Mouse (Mus musculus): ENCODE data around the gene Gm28539. TPM values are rescaled to one million over a fixed set of nuclear protein-coding genes. Genes with fewer than 3 reads are reported as not detected.
"Not testable (repeated sequence)": the region's sequence is repeated elsewhere in the genome, so short reads cannot be mapped to it uniquely, and the experiment has no call there.

Gm28539 gene
- polyA plus RNA-seq, 1 experiment from 2014 or later = not detected

DNA sequence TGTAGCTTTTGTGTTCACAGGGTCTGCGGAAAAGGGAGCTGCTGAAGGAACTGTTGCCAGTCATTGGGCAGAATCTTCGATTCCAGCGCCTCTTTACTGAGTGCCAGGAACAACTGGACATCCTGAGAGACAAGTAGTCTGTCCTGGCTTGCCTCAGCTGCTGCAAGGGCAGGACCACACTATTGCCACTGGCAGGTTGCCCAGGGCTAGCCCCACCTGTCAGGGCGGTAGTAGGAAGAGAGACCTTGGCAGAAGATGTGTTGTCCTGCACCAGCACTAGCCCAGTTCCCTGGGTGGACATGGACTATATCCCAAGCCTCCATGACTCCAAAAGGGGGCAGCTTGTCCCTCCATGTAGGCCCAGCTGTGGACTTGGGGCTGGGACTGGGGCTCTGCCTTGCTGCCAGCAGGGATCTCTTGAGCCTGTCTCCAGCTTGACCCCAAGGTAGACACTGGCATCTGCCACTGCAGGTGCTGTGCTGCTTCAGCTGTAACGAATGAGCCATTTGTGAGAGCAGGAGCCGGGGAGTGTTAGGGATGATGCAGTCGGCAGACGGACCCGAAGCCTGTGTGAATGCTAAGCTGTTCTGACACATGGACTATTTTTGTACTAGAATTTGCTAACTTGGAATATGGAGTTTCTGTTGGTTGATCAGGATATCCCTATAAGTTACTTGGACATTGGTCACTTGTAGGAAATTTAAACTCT is 133.2 kb downstream of the Gm28539 start:
- peaks cover 13 to 28% of the 10 kb centered on the region in 2 experiments for H3K4me1 ChIP-seq (ENCODE audit: control insufficient read depth in 2 of 2, insufficient read depth in 2 of 2, low read length in 2 of 2)
- no peaks in the 10 kb centered on the region for H3K27me3 ChIP-seq (ENCODE audit: control insufficient read depth, insufficient read depth, low read length)
- ATAC-seq (ENCODE audit: insufficient number of reproducible peaks, insufficient read depth, low FRiP score, low read depth) = no peak
- H3K4me3 ChIP-seq (ENCODE audit: control insufficient read depth in 1 of 2, insufficient read depth in 1 of 2, low read depth in 1 of 2, low read length in 2 of 2) = no peak overlapping the region
- H3K4me2 ChIP-seq (ENCODE audit: low read length) = no peak overlapping the region
- no peak overlapping the region for H3K9ac ChIP-seq (ENCODE audit: low read length)
- H3K36me3 ChIP-seq (ENCODE audit: control insufficient read depth, insufficient read depth, low read length) = peaks cover 43% of the 10 kb centered on the region
- no peaks in the 10 kb centered on the region for H3K9me3 ChIP-seq (ENCODE audit: control insufficient read depth, low read length)
- 59% methylated on average over 9 of the region's 9 CpGs for WGBS
- peak overlapping the region in 1 of 2 experiments; percentile 41; a peak in 2 of 4 replicates for H3K27ac ChIP-seq (replicated peaks in 1 of 2; ENCODE audit: control insufficient read depth in 1 of 2, insufficient read depth in 1 of 2, low read depth in 2 of 2, low read length in 2 of 2)

DNA sequence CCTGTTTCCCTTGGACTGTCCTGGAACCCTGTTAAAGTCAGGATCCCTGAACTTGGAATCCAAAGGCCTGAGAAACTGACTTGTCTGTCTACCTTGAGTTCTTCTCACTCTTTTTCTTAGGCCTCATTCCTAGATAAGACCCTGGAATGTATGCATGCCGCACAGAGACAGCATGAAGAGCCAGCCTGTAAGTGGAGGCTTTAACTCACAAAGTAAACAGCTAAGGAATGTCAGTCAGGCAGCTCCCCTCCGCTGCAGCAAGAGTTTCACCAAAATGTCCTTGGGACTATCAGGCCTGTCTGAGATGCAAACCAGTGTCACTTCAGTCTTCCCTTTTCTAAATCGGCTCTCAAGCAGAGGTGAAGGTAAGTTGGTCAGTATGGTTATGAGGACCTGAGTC is 134.5 kb downstream of the Gm28539 start:
- Histone ChIP-seq H3K4me2 (ENCODE audit: low read length) (no peak overlapping the region), H3K27me3 (ENCODE audit: control insufficient read depth, insufficient read depth, low read length) (no peaks in the 10 kb centered on the region), H3K9ac (ENCODE audit: low read length) (no peak overlapping the region), H3K4me3 (ENCODE audit: control insufficient read depth in 1 of 2, insufficient read depth in 1 of 2, low read depth in 1 of 2, low read length in 2 of 2) (no peak overlapping the region), H3K4me1 (ENCODE audit: control insufficient read depth in 2 of 2, insufficient read depth in 2 of 2, low read length in 2 of 2) (peaks cover 13 to 28% of the 10 kb centered on the region in 2 experiments), H3K9me3 (ENCODE audit: control insufficient read depth, low read length) (no peaks in the 10 kb centered on the region), H3K36me3 (ENCODE audit: control insufficient read depth, insufficient read depth, low read length) (peaks cover 37% of the 10 kb centered on the region), H3K27ac (replicated peaks in 1 of 2; ENCODE audit: control insufficient read depth in 1 of 2, insufficient read depth in 1 of 2, low read depth in 2 of 2, low read length in 2 of 2) (peak overlapping the region; percentile 69 to 73)
- WGBS = 9% methylated on average over 3 of the region's 3 CpGs
- ATAC-seq (ENCODE audit: insufficient number of reproducible peaks, insufficient read depth, low FRiP score, low read depth) = peak; percentile 26; the same call in 1 of the 2 replicates

DNA sequence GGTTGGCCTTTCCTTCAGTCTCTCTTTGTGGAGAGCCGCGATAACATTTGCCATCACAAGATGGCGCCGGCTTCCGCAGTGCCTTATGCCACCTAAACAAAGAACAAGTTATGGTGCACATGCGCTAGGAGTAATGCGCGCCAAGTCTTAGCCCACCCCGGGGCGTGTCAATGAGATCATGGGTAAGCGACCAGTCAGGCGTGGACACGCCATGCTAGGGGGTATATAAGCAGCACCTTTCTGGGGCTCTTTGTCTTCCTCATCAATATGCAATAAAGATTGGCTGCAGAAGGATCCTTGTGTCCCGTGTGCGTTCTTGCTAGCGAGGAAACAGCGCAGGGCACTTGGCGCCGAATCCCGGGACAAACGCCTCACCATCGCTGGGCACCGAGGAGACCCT is 139.3 kb downstream of the Gm28539 start:
- not testable (repeated sequence) for ATAC-seq (ENCODE audit: insufficient number of reproducible peaks, insufficient read depth, low FRiP score, low read depth); H3K27me3 ChIP-seq (ENCODE audit: control insufficient read depth, insufficient read depth, low read length); H3K9ac ChIP-seq (ENCODE audit: low read length); H3K9me3 ChIP-seq (ENCODE audit: control insufficient read depth, low read length); H3K4me2 ChIP-seq (ENCODE audit: low read length); H3K36me3 ChIP-seq (ENCODE audit: control insufficient read depth, insufficient read depth, low read length); H3K4me3 ChIP-seq (ENCODE audit: control insufficient read depth in 1 of 2, insufficient read depth in 1 of 2, low read depth in 1 of 2, low read length in 2 of 2); H3K27ac ChIP-seq (replicated peaks in 1 of 2; ENCODE audit: control insufficient read depth in 1 of 2, insufficient read depth in 1 of 2, low read depth in 2 of 2, low read length in 2 of 2)
- 85% methylated on average over 23 of the region's 23 CpGs for WGBS
- peaks cover 3 to 15% of the 10 kb centered on the region in 2 experiments; a peak in 2 of 4 replicates for H3K4me1 ChIP-seq (ENCODE audit: control insufficient read depth in 2 of 2, insufficient read depth in 2 of 2, low read length in 2 of 2)

DNA sequence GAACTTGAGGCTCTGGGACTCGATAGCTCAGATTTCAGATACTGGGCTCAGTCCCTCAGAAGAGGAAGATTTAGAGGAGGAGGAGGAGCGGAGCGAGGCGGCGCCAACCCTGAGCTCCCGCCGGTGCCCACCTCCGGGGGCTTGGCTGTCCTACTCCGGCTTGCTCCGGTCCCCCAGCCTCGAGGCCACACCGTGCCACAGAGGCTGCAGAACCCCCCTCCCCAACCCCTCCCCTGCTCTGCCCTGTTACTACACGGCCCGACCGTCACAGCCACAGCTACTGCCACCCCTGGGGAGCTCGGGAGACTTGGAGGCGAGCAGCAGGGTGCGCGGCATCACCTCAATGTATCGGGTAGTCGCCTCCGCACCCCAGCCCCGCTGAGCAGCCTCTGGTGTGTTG is 139.9 kb downstream of the Gm28539 start:
- Histone ChIP-seq H3K4me3 (ENCODE audit: control insufficient read depth in 1 of 2, insufficient read depth in 1 of 2, low read depth in 1 of 2, low read length in 2 of 2) (0 out of 4 replicates have a peak overlapping the region, but pooled peaks of 1 of the 2 experiments have one; percentile 9), H3K4me2 (ENCODE audit: low read length) (peak overlapping the region; percentile 38), H3K4me1 (ENCODE audit: control insufficient read depth in 2 of 2, insufficient read depth in 2 of 2, low read length in 2 of 2) (peaks cover 0 to 8% of the 10 kb centered on the region in 2 experiments; a peak in 1 of 4 replicates), H3K27me3 (ENCODE audit: control insufficient read depth, insufficient read depth, low read length) (no peaks in the 10 kb centered on the region), H3K9me3 (ENCODE audit: control insufficient read depth, low read length) (peaks cover 4% of the 10 kb centered on the region; the same call in 1 of the 2 replicates), H3K36me3 (ENCODE audit: control insufficient read depth, insufficient read depth, low read length) (0 out of 2 replicates have a peak, but pooled peaks cover 4% of the 10 kb centered on the region), H3K27ac (replicated peaks in 1 of 2; ENCODE audit: control insufficient read depth in 1 of 2, insufficient read depth in 1 of 2, low read depth in 2 of 2, low read length in 2 of 2) (no peak overlapping the region), H3K9ac (ENCODE audit: low read length) (no peak overlapping the region)
- WGBS = 73% methylated on average over 21 of the region's 23 CpGs
- no peak for ATAC-seq (ENCODE audit: insufficient number of reproducible peaks, insufficient read depth, low FRiP score, low read depth)

DNA sequence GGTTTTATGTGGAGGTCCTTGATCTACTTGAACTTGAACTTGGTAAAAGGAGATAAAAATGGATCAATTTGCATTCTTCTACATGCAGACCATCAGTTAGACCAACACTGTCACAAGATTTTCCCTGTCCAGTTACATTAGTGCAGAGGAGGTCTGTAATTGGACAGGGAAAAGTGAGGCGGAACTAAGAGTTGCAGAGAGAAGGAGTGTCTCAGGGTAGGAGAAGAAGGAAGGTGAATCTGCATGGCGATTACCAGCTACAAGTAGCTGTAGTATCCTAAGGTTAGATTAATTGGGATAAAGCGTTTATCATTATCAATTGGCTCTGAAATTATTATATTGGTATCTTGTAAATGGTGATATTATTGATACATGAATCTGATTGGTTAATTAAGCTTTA is 150.0 kb downstream of the Gm28539 start:
- Histone ChIP-seq H3K9me3 (ENCODE audit: control insufficient read depth, low read length) (no peaks in the 10 kb centered on the region), H3K4me3 (ENCODE audit: control insufficient read depth in 1 of 2, insufficient read depth in 1 of 2, low read depth in 1 of 2, low read length in 2 of 2) (no peak overlapping the region), H3K9ac (ENCODE audit: low read length) (no peak overlapping the region), H3K27ac (replicated peaks in 1 of 2; ENCODE audit: control insufficient read depth in 1 of 2, insufficient read depth in 1 of 2, low read depth in 2 of 2, low read length in 2 of 2) (no peak overlapping the region), H3K4me2 (ENCODE audit: low read length) (no peak overlapping the region), H3K27me3 (ENCODE audit: control insufficient read depth, insufficient read depth, low read length) (no peaks in the 10 kb centered on the region), H3K36me3 (ENCODE audit: control insufficient read depth, insufficient read depth, low read length) (no peaks in the 10 kb centered on the region), H3K4me1 (ENCODE audit: control insufficient read depth in 2 of 2, insufficient read depth in 2 of 2, low read length in 2 of 2) (no peaks in the 10 kb centered on the region)
- ATAC-seq (ENCODE audit: insufficient number of reproducible peaks, insufficient read depth, low FRiP score, low read depth) = no peak
- 83% methylated on average over 3 of the region's 3 CpGs for WGBS

DNA sequence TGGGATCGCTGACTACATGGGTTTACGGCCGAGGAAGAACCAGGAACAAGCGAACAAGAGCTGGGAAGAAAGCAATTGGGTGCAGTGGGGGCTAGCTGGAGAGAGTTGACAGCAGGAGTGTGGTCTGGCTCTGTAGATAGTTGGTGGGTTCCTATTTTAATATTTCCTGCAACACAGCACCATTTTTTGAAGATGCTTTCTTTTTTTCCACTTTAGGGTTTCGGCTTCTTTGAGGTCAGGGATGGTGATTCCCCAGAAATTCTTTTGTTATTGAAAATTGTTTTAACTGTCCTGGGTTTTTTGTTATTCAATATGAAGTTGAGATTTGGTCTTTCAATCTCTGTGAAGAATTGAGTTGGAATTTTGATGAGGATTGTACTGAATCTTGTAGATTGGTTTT is 150.5 kb downstream of the Gm28539 start:
- H3K9me3 ChIP-seq (ENCODE audit: control insufficient read depth, low read length) = no peaks in the 10 kb centered on the region
- no peaks in the 10 kb centered on the region for H3K27me3 ChIP-seq (ENCODE audit: control insufficient read depth, insufficient read depth, low read length)
- no peak for ATAC-seq (ENCODE audit: insufficient number of reproducible peaks, insufficient read depth, low FRiP score, low read depth)
- no peak overlapping the region for H3K27ac ChIP-seq (replicated peaks in 1 of 2; ENCODE audit: control insufficient read depth in 1 of 2, insufficient read depth in 1 of 2, low read depth in 2 of 2, low read length in 2 of 2)
- H3K9ac ChIP-seq (ENCODE audit: low read length) = no peak overlapping the region
- H3K4me3 ChIP-seq (ENCODE audit: control insufficient read depth in 1 of 2, insufficient read depth in 1 of 2, low read depth in 1 of 2, low read length in 2 of 2) = no peak overlapping the region
- 89% methylated on average over 5 of the region's 5 CpGs for WGBS
- H3K36me3 ChIP-seq (ENCODE audit: control insufficient read depth, insufficient read depth, low read length) = no peaks in the 10 kb centered on the region
- no peak overlapping the region for H3K4me2 ChIP-seq (ENCODE audit: low read length)
- H3K4me1 ChIP-seq (ENCODE audit: control insufficient read depth in 2 of 2, insufficient read depth in 2 of 2, low read length in 2 of 2) = no peaks in the 10 kb centered on the region

DNA sequence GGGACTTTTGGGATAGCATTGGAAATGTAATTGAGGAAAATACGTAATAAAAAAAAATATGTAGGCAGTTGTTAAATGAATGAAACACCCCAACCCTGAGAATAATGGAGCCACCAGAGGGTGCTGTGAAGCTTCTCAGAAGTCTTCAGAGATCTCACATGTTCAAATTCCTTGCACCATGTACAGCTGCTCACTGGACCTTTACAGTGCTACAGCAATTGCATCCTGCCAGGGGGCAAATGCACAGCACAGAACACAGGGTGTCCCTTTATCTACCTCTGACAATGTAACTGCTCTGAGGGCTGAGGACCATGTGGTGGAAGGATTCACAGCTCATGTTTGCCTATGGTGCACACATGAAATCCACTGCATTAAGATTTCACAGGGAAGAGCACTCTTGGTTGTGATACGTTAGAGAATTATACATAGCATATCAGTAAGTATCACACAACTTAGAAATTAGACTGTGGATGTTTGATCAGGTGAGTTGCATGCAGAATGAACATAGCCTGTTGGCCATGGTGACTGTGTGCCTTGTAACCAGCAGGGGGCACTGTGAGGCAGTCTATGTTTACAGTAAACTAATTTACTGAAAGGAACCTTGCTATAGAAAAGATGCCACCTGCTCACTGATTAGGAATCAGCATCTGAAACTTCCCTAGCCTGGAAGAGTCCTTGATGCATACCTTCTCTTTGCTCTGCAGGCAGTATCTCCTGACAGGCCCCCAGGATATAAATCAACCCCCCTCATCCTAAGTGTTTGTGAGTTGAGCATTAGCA is 166.4 kb downstream of the Gm28539 start:
- not testable (repeated sequence) for H3K9ac ChIP-seq (ENCODE audit: low read length); H3K27me3 ChIP-seq (ENCODE audit: control insufficient read depth, insufficient read depth, low read length); H3K27ac ChIP-seq (replicated peaks in 1 of 2; ENCODE audit: control insufficient read depth in 1 of 2, insufficient read depth in 1 of 2, low read depth in 2 of 2, low read length in 2 of 2); H3K4me1 ChIP-seq (ENCODE audit: control insufficient read depth in 2 of 2, insufficient read depth in 2 of 2, low read length in 2 of 2); ATAC-seq (ENCODE audit: insufficient number of reproducible peaks, insufficient read depth, low FRiP score, low read depth); H3K4me2 ChIP-seq (ENCODE audit: low read length); H3K9me3 ChIP-seq (ENCODE audit: control insufficient read depth, low read length); H3K36me3 ChIP-seq (ENCODE audit: control insufficient read depth, insufficient read depth, low read length); H3K4me3 ChIP-seq (ENCODE audit: control insufficient read depth in 1 of 2, insufficient read depth in 1 of 2, low read depth in 1 of 2, low read length in 2 of 2)
- WGBS = 17% methylated on average over 2 of the region's 2 CpGs
